Mouse (Mus musculus): ENCODE data around the gene Riok1.

Gene Riok1

DNA sequence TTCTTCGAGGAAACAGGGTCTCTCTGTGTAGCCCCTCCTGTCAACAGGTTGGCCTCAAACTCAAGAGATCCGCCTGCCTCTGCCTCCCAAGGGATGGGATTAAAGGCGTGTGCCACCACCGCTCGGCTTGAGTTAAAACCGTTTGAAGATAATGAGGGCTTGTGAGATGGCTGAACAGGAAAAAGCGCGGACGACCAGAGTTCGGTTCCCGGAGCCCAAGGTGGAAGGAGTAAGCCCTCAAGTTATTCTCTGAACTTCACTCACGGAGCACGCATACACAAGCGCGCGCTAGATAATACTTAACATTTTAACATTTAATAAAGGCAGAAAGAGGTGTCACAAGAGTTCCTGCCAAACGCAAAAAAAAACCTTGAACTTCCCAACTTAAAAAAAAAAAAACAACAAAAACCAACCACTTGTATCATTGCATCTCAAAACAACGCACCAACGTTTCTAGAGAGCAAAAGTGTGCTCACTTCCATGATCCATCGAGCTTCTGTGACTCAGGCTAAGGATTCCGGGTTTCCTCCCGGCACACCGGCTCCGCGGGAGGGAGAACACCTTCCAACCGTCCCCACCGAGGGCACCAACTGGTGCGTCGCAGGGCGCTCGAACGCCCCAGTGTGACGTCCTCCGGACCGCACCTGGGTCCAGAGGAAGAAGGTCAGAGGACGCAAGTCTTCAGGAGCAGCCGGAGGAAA is at the start of gene Riok1:
Riok1 (plus strand) TSS at position 653 of the 701 bp plus-strand sequence.
- DNase-seq (ENCODE audit: low read depth, low spot score) = peak; percentile 15

DNA sequence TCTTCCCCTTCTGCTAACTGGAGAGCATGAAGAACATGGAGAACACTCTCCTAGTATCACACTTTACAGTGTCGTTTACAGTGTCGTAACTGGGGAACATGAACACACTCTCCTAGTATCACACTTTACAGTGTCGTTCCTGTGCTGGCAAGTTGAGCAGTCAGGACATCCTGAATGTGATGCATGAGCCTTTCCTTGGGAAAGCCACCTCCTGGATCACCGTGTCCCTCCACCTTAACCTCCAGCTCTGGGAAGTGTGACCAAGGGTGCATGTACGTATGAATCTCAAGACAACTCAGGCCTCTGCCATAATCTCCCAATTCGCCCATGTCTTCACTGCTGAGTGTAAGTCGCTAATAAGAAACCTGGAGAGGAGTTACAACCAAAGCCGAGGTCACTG is 47.1 kb upstream of the Riok1 start:
- no peak for DNase-seq (ENCODE audit: low read depth, low spot score)

- DNase-seq (ENCODE audit: low read depth, low spot score) = peak; percentile 41
Measured at GRCm38 (mm10) chr13:37992638-37993371, 44.0 kb upstream of the Riok1 start.

DNA sequence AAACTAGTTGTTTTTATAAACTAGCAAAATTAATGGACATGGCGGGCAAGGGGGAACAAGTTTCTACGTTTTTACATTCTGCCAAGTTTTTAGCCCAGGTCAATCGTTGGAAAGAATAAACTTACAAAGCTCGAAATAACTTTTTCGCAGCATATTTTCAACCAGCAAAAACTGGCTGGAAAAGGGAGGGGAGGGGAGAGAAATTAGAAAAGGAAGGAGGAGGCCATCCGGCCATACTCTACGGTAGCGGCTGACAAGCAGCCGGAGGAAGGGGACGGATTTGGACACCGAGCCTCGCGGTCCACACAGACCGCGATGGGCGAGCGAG is 43.5 kb upstream of the Riok1 start:
- peak; percentile 32 for DNase-seq (ENCODE audit: low read depth, low spot score)

DNA sequence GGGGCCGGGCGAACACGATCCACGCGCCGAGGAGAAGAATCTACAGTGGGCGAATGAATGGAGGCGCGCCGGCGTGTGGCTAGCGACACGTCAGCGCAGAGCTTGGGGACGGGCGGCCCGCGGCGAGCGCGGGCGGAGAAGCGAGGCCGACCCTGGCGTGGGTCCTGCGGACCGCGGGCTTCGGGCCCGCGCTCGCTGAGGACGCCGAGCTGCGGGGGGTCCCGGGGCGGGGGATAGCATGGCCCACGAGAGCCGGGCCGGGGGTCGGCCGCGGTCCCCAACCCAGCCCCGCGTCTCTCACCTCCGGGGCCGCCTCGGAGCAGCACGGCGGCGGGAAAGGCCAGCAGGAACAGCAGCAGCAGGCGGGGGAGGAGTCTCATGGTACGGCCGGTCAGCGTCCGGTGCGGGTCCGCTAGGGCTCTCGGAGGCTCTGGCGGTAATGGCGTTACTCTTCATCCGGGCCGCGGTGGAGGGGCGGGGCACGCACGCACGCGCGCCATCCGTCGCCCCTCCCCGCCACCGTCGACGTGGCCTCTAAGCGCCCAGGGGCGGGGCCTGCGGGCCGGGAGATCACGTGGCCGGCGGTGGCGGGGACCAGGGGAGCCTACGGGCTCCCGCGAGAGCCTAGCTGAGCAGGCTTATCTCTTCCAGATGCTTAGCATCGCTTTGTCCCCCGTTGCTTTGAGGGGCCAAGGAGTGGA is 42.9 kb upstream of the Riok1 start, which contains the start of gene Ssr1:
Ssr1 (minus strand) TSS at position 514 of the 701 bp plus-strand sequence.
- peak; percentile 85 for DNase-seq (ENCODE audit: low read depth, low spot score)

DNA sequence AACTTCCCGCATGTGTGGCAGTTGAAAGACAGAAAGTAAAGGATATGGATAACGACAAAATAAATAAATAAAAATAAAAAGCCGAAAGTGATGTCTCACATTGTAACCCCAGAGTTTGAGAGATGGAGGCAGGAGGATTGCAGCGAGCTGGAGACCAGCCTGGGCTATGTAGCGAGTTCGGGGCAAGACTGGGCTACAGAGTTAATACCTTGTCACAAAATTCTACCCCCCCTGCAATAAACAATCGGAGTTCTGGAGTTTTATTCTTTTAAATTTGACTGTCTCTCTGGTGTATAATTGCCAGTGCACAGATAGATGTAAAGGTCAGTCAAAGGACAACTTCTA is 42.4 kb upstream of the Riok1 start:
- DNase-seq (ENCODE audit: low read depth, low spot score) = no peak

- no peak for DNase-seq (ENCODE audit: low read depth, low spot score)
Measured at GRCm38 (mm10) chr13:37999713-38000112, 37.1 kb upstream of the Riok1 start.

DNA sequence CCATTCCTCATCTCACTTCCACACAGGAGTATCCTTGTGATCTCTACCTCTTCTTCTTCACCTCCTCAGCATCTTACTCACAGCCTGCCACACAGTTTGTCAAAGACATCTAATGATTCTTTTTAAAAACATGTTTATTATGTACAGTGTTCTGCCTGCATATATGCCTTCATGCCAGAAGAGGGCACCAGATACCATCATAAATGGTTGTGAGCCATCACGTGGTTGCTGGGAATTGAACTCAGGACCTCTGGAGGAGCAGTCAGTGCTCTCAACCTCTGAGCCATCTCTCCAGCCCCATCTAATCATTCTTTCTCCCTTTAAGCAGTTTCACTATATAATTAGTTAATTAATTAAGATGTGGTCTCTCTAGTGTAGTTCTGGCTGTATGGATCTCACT is 34.3 kb upstream of the Riok1 start:
- DNase-seq (ENCODE audit: low read depth, low spot score) = no peak

DNA sequence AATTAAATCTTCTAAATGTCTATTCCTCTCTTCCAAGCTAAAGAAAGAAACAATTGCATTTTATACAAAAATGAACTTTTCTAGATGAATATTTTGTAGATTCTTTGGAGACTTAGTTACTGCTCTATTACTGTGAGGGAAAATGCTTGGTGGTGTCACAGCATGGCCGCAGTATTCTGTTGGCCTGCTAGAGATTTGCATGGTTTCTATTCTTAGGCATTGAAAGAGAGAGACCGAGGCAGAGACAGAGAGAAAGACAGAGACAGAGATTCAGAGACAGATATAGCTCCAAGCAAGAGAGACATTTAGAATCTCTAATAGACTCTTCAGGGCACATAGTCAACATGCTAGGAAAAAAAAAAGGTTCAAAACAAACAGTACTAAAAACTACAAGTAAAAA is 28.8 kb upstream of the Riok1 start:
- no peak for DNase-seq (ENCODE audit: low read depth, low spot score)

DNA sequence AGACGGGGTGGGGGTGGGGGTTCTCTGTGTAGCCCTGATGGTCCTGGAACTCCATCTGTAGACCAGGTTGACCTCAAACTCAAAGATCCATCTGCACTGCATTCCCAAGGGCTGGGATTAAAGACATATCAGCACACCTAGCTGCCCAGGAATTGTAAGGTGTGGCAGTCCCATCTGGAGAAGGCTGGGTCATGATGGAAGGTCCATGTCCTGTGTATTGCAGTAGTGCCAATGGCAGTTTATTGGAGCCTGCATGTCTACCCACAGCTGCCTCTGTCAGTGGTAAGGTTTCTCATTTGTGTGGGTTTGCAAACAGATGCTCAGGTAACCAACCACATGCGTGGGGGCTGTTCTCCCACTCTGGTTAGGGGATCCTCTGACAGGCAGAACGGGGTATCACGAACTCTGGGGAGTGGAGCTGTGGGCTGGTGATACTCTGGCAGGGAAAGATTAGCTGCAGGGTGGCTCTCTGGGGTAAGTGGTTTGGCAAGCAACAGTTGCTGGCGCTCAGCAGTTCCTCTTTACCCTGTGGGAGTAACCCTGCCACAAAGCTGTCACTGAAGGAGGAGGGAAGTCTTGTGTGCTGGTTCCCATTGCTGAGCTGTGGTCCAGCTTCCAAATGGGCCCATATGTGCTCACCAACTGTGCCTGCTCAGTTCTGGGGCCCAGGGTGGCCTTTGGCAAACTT is 26.9 kb upstream of the Riok1 start:
- peak; percentile 15 for DNase-seq (ENCODE audit: low read depth, low spot score)

GRCm38 (mm10) chr13:38010444-38010910 is 26.3 kb upstream of the Riok1 start:
- no peak for DNase-seq (ENCODE audit: low read depth, low spot score)

GRCm38 (mm10) chr13:38012436-38012835 is 24.4 kb upstream of the Riok1 start:
- DNase-seq (ENCODE audit: low read depth, low spot score) = peak; percentile 73

- DNase-seq (ENCODE audit: low read depth, low spot score) = no peak
Measured at GRCm38 (mm10) chr13:38015591-38015990, 21.2 kb upstream of the Riok1 start.

DNA sequence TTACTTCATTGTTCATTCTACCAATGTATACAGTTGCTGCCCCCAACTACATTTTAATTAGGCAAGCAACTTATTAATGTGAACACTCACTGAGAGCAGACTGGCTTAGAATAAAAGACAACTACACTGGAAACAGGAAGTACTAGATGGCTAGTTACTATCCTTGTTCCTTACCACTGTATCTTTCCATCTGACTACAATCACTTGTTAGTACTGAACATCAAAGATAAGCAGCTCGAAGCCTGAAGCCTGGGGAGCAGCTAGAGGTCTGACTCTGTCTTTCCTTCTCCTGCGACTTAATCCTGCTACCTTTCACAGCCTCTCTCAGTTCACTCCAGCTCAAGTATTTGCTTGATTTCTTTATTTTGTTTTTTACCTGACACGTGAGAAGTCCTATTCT is 18.0 kb upstream of the Riok1 start:
- DNase-seq (ENCODE audit: low read depth, low spot score) = no peak

GRCm38 (mm10) chr13:38025874-38026273 is 10.9 kb upstream of the Riok1 start:
- no peak for DNase-seq (ENCODE audit: low read depth, low spot score)

- DNase-seq (ENCODE audit: low read depth, low spot score) = no peak
Measured at GRCm38 (mm10) chr13:38027618-38028248, 9.1 kb upstream of the Riok1 start.

DNA sequence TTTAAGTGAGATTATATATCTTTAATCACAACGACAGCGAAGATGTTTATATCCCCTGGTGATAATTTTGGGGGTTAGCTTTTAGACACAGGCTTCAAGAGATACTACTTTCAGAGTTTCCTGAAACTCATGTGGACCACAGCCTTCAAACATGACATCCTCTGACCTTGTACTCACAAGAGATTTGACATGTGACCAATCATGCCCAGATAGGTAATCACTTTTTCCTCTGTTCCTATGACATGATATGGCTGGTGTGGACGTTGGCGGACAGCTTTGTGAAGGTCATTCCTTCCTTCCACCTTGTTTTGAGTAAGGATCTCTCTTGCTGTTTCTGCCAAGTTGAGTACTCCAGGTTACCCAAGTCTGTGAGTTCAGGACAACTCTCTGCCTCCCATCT is 8.4 kb upstream of the Riok1 start:
- no peak for DNase-seq (ENCODE audit: low read depth, low spot score)

DNA sequence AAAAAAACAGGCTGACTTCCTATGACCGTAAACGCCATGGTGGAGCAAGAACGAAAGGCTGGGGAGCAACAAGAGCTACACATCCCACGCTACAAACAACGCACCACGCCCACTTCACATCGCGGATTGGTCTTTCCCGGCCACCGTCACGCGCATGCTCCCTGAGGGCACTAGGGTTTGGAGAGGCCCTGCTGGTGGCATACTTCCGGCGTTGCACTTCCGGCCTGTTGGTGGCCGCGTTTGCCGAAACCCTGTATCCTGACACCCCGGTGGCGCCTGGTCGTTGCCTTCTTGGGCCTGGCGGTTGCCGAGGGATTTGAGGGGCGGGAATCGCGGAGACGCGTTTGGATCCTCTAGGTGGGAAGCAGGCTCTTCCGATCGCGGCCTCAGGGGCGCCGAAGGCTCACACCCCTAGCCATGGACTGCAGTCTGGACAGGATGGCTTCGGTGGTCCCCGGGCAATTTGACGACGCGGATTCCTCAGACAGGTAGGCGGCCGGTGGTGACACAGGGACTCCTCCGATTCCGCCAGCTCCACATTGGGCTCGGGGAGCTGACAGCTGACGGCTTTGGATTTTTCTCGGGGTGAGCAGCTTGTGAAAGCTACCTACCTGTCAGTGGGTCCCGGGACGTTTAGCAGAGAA is 371 bp downstream of the Riok1 start, which contains the start of gene Cage1:
Cage1 (minus strand) TSS at position 26 of the 644 bp plus-strand sequence.
- peak; percentile 98 for DNase-seq (ENCODE audit: low read depth, low spot score)

DNA sequence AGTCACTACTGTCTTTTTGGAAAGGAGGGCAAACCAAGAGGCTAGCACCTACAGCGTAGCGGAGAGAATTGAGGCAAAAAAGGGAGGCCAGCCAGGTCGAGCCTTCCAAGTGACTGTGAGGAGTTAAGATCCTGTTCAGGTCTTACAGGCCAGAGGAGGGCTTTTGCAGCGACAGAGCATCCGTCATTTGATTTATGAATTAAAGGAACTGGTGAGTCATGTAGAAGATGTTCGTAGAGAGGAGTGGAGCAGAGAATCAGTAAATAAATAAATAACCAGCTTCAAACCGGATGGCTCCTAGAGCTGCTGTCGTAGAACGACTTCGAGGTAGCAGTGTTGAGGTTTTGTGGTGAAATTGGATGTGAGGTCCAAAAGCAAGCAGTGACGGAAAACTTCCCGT is 1.0 kb downstream of the Riok1 start:
- peak; percentile 75 for DNase-seq (ENCODE audit: low read depth, low spot score)

DNA sequence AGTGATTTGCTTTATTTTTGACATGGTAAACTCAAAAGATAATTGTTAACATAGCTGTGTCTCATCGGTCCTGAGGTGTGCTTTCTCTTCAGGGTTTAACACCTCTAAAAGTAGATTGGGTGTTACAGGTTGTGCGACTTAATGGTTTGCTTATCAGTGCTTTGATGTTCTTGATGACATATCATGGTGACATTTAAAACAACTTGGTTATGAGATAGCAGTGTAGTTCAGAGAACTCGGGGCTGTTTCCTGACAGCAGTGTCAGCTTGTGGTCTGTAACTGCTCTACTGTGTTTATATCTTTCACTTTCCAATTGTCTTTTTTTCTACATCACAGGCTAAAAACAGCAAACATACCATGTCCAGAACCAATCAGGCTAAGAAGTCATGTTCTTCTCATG is 13.1 kb downstream of the Riok1 start:
- no peak for DNase-seq (ENCODE audit: low read depth, low spot score)

GRCm38 (mm10) chr13:38062678-38063077 is 25.9 kb downstream of the Riok1 start:
- no peak for DNase-seq (ENCODE audit: low read depth, low spot score)
